Mouse (Mus musculus) bone marrow, adult 2 months (tissue): ENCODE results near the gene Ldah.
A peak's percentile ranks its signal among the peaks of the same experiment; 100 is the strongest.

Experiments used
- CTCF ChIP-seq: fragments of 200-500 bp; IDR thresholded peaks from 2 replicates; pipeline ENCODE4 v1.5.1; 2011; ENCODE audit warnings: low read length, control low read depth; ENCODE audit not compliant: control insufficient read depth, insufficient read depth
- POLR2A ChIP-seq: fragments of 200-500 bp; IDR thresholded peaks from 2 replicates; pipeline ENCODE4 v1.6.1; 2011; ENCODE audit warnings: low read depth, mild to moderate bottlenecking, control low read depth, low read length, borderline replicate concordance; ENCODE audit not compliant: control insufficient read depth

- TF ChIP-seq CTCF = peak; percentile 94
- TF ChIP-seq POLR2A = no peak; the same call in 1 of the 2 replicates
Observed at GRCm38 (mm10) chr12:8320084-8320713, 112.3 kb downstream of the Ldah start.
